Mouse (Mus musculus): Measurements from ENCODE around the gene Trp53i13.

The Trp53i13 gene

GRCm38 (mm10) chr11:77508068-77509021 is 7.4 kb downstream of the Trp53i13 start:
- intact Hi-C loops (cut with DNase I) = loop anchor here (5.0 kb wide), 1 partner anchor 119 kb away; no protein-coding TSS in a partner anchor

DNA sequence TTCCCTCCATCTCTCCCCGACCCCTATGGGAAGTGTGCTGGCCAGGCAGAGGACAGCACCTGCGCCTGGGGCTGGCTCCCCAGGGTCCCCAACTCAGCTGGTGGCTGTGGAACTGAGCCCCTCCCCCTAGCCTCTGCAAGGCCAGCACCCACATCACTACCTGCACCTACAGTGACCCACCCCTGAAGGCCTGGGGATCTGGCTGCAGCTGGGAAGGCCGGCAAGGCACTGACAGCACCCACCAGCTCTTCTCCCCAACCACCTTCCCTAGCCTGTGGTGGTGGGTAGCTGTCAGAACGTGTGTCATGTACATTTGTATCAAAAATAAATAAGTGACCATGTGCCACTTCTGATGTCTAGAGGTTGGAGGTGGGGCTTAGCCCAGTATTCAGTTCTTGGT is 8.4 kb downstream of the Trp53i13 start:
- intact Hi-C loops (cut with DNase I) = loop anchor here (5.0 kb wide), 1 partner anchor 120 kb away; no protein-coding TSS in a partner anchor

DNA sequence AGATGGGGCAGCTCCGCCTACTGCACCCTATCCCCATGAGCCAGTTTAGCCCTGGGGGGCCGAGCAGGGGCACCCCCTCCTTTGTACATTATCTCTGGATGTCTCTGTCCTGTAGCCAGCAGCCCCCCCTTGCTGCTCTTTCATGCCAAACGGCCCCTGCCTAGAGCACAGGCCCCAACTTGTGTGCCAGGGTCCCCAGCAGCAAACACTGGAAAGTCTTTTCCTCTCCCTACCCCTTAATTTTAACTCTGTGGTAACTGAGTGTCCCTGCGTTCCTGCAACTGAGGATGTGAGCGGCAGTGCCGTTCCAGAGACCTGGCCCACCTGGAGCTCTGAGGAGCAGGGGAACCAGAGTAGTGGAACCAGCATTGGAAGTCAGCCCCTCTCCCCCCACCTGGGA is 8.8 kb downstream of the Trp53i13 start:
- intact Hi-C loops (cut with DNase I) = loop anchor here (5.0 kb wide), 1 partner anchor 120 kb away; no protein-coding TSS in a partner anchor

- intact Hi-C loops (cut with DNase I) = loop anchor here (5.0 kb wide), 1 partner anchor 121 kb away; no protein-coding TSS in a partner anchor
Observed at GRCm38 (mm10) chr11:77506273-77506672, 9.5 kb downstream of the Trp53i13 start.

- intact Hi-C loops (cut with DNase I) = loop anchor here (5.0 kb wide), 1 partner anchor 122 kb away; no protein-coding TSS in a partner anchor
Observed at GRCm38 (mm10) chr11:77505291-77505980, 10.3 kb downstream of the Trp53i13 start.

DNA sequence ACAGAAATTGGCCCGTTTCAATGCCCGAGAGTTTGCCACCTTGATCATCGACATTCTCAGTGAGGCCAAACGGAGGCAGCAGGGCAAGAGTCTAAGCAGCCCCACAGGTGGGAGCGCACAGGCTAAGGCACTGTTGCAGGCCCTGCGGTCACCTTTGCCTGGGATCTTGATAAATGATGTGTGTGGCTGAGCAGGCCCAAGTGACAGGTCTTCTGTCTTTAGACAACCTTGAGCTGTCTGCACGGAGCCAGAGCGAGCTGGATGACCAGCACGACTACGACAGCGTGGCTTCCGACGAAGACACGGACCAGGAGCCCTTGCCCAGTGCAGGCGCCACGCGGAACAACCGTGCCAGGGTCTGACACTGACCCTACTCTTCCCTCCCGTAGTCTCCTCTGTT is 11.4 kb downstream of the Trp53i13 start:
- intact Hi-C loops (cut with DNase I) = no loop called here

- intact Hi-C loops (cut with DNase I) = loop anchor here (2.0 kb wide), 1 partner anchor 23 kb away; no protein-coding TSS in a partner anchor
Observed at GRCm38 (mm10) chr11:77503511-77503910, 12.3 kb downstream of the Trp53i13 start.

DNA sequence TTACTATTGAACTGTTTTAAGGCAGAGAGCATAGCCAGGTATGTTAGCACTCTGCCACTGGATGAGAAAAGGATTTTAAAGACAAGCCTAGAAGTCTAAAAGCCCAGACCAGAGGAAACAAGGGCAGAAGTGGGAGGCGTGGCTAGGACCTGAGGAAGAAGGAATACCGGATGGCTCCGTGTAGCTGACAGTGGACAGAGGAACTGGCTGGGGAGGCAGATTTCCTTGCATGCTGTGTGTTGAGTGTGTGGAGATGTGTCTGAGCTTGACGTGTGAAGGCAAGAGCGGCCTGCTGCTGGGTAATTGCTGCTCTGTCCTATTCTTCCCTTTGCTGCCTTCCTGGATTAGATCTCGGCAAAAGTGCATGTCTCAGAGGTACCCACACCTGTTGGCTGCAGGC is 13.3 kb downstream of the Trp53i13 start:
- intact Hi-C loops (cut with DNase I) = loop anchor here (2.0 kb wide), 1 partner anchor 24 kb away; no protein-coding TSS in a partner anchor

DNA sequence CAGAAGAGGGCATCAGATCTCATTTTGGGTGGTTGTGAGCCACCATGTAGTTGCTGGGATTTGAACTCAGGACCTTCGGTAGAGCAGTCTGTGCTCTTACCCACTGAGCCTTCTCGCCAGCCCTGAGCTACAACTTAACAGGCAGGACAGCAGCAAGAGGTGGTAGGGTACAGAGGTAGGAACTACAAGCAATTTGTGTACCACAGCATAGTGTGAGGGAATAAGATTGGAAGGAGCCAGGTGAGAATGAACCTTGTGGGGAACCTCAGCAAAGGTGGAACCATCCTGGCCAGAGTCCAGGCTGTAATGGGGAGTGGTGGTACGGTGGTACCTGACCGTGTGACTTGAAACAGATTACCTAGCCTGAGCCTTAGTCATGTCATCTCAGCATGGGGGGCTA is 13.8 kb downstream of the Trp53i13 start:
- intact Hi-C loops (cut with DNase I) = loop anchor here (2.0 kb wide), 1 partner anchor 25 kb away; no protein-coding TSS in a partner anchor

- intact Hi-C loops (cut with DNase I) = no loop called here
Observed at GRCm38 (mm10) chr11:77501392-77501791, 14.4 kb downstream of the Trp53i13 start.

DNA sequence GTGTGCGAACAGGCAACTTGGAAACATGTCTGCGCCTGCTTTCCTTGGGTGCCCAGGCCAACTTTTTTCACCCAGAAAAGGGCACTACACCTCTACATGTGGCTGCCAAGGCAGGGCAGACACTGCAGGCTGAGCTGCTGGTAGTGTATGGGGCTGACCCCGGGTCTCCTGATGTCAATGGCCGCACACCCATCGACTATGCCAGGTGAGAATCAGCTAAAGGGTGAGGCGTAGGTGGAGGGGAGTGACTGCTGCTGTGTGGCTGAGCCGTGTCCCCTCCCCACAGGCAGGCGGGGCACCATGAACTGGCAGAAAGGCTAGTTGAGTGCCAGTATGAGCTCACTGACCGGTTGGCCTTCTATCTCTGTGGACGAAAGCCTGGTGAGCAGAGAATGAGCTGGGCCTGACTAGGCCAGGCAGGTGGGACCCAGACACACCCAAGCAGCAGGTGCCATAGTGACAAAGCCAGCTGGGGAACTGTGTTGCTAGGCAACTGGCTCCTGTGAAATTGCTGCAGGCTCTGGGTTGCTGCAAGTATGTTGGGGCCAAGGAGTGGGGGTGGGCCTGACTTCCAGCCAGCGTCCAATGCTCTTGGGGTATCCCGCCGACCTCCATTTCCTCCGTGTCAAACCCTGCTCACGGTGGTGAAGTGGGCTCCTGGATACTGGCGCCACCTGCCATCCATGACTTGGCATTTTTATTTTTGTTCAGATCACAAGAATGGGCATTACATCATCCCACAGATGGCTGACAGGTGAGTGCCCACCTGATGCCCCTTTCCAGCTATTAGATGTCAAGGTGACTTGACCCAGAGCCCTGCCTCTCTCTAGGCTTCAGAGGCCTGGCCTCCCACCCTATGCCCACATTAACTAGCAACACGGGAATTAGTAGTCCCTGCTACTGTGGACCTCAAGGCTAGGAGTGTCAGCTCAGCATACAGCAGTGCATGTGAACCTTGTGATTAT is 15.1 kb downstream of the Trp53i13 start:
- intact Hi-C loops (cut with DNase I) = no loop called here

DNA sequence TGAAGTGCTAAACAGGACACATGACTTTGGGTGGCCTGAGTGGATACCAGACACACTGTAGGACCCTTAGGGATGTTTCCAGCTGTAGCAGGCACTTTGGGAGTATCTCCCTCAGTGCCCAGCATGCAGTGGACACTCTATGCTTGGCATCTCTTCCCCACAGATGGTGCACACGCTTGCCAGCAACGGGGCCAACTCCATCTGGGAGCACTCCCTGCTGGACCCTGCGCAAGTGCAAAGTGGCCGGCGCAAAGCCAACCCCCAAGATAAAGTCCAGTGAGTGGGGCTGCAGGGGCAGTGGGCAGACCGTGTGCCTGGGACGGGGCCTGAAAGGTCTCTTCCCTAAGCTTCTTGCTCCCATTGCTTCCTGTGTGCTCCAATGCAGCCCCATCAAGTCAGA is 16.4 kb downstream of the Trp53i13 start:
- intact Hi-C loops (cut with DNase I) = no loop called here

DNA sequence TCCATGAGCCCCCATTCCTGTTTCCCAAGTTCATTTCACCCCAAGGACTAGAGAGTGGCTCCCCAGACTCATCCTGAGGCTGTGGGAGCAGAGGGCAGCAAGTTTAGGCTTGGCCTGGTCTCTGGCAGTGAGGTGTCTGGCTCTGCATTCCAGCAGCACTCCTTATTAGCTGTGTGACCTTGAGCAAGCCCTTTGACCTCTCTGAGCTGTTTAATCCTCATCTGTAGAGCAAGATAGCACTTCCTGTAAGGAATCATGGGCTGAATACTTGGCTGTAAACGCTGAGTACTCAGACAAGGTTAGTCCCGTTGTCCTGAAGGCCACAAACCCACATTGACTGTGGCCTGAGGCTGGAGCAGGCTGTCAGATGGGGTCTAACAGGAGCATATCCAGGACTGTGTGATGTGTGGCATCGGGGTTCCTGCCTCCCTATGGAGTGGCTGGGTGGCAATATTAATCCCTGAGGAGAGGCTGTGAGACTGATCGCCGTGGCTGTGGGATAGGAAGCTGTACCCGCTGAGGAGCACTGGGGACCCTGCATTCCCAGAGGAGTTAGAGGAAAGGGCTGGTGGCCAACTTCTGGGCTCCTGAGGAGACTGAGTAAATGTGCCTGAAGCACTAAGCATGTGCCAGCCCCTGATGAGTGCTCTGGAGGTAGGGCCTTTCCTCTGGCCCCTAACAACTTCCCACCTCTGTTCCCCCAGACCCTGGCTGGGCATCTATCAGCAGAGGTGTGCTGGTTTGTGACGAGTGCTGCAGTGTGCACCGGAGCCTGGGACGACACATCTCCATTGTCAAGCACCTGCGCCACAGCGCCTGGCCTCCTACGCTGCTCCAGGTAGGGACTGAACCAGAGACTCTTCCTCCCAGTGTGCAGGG is 17.3 kb downstream of the Trp53i13 start:
- intact Hi-C loops (cut with DNase I) = no loop called here

- intact Hi-C loops (cut with DNase I) = no loop called here
Observed at GRCm38 (mm10) chr11:77497851-77498250, 17.9 kb downstream of the Trp53i13 start.

DNA sequence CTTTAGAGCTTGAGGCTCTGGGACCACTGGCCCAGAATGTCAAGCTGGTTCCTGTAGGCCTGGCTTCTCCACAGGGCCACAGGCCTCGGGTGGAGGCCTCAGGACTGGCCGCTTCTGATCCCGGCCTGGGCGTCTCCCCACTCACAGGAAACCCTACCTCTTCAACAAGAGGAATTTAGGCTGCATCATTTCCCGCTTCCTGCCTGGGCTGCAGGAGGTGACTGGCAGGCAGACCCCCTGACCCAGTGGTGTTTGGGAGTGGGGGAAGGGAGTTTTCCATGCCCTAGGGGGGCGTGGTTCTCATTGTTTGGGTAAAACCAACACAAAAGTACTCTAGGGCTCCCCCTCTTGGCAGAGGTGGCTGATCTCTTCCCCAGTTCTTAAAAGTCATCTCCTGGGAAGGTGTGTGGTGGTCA is 18.4 kb downstream of the Trp53i13 start:
- intact Hi-C loops (cut with DNase I) = no loop called here

DNA sequence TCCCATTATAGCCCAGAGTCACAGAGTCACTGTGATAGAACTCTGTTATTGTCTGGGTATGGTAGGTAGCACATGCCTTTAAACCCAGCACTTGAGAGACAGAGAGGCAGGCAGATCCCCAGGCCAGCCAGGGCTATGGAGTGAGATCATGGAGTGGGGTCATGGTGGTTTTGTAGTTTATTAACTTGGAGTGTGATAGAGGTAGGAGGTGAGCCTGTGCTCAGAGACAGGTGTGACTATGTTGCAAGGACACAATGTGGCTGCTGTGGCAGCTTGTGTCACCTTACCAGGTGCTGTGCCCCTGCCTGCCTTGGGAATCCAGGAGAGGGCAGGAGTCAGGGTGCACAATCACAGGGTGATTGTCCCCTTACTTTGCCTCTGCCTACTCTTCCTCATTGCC is 20.3 kb downstream of the Trp53i13 start:
- intact Hi-C loops (cut with DNase I) = no loop called here

- intact Hi-C loops (cut with DNase I) = no loop called here
Observed at GRCm38 (mm10) chr11:77494782-77495181, 21.0 kb downstream of the Trp53i13 start.

- intact Hi-C loops (cut with DNase I) = no loop called here
Observed at GRCm38 (mm10) chr11:77494344-77494676, 21.5 kb downstream of the Trp53i13 start.

GRCm38 (mm10) chr11:77493512-77494343 is 22.1 kb downstream of the Trp53i13 start, which contains the start of gene Git1:
Gene Git1, plus strand, starts transcription at chr11:77493562.
- intact Hi-C loops (cut with DNase I) = no loop called here

All from adrenal gland (tissue).